Mouse (Mus musculus) monocyte, adult 5-6 weeks (primary cell): ENCODE results near the gene Scaf1. TPM values are rescaled to one million over a fixed set of nuclear protein-coding genes. Genes with fewer than 3 reads are reported as not detected.

Experiments
- ATAC-seq: fragments of 153-309, 156-312 bp; replicated peaks from 2 replicates; pipeline ENCODE4 v1.8.0; 2017; ENCODE audit warnings: mild to moderate bottlenecking; ENCODE audit not compliant: low TSS enrichment, insufficient number of reproducible peaks, severe bottlenecking, poor library complexity, low FRiP score
- total RNA-seq: library from RNA; stranded (forward); fragments of 200-1000, 200-491, 200-594 nt; gene quantifications from 3 replicates; pipeline ENCODE4 v1.2.3, GENCODE M21; 2017

Scaf1 gene
- total RNA-seq, 1 experiment from 2014 or later = 15.3 TPM

- peak; percentile 7; the same call in 1 of the 2 replicates for ATAC-seq
These were observed 18.2 kb downstream of the Scaf1 start for GRCm38 (mm10) chr7:44997940-44998428.

- peak; percentile 88 for ATAC-seq
These were observed 18.8 kb downstream of the Scaf1 start, which contains the start of gene Irf3 for GRCm38 (mm10) chr7:44997231-44997939. Gene Irf3 (plus strand): TSS chr7:44997648.

GRCm38 (mm10) chr7:44996672-44997071, 19.5 kb downstream of the Scaf1 start:
- no peak for ATAC-seq

GRCm38 (mm10) chr7:44986879-44987718, 29.1 kb downstream of the Scaf1 start:
- no peak for ATAC-seq

GRCm38 (mm10) chr7:44986192-44986878, 29.8 kb downstream of the Scaf1 start, which contains the start of gene Prmt1:
Gene Prmt1 (minus strand): TSS chr7:44986568.
- peak; percentile 88 for ATAC-seq

- ATAC-seq = no peak
These were observed 30.5 kb downstream of the Scaf1 start for GRCm38 (mm10) chr7:44985595-44986191.

GRCm38 (mm10) chr7:44984833-44985164, 31.4 kb downstream of the Scaf1 start:
- ATAC-seq = no peak

- no peak for ATAC-seq
These were observed 32.0 kb downstream of the Scaf1 start for GRCm38 (mm10) chr7:44983944-44984832.

- 0 out of 2 replicates have a peak, but pooled peaks have one; percentile 40 for ATAC-seq
These were observed 33.1 kb downstream of the Scaf1 start for GRCm38 (mm10) chr7:44983085-44983484.

- ATAC-seq = no peak
These were observed 34.6 kb downstream of the Scaf1 start for GRCm38 (mm10) chr7:44981539-44981938.

GRCm38 (mm10) chr7:44978300-44978699, 37.9 kb downstream of the Scaf1 start:
- no peak for ATAC-seq

GRCm38 (mm10) chr7:44975117-44975419, 41.1 kb downstream of the Scaf1 start:
- no peak for ATAC-seq

GRCm38 (mm10) chr7:44974383-44975116, 41.6 kb downstream of the Scaf1 start, which contains the start of gene Cpt1c:
Gene Cpt1c (minus strand): TSS chr7:44974851.
- no peak for ATAC-seq

- ATAC-seq = no peak
These were observed 42.6 kb downstream of the Scaf1 start for GRCm38 (mm10) chr7:44973415-44974130.

GRCm38 (mm10) chr7:44971142-44971541, 45.0 kb downstream of the Scaf1 start:
- ATAC-seq = no peak

GRCm38 (mm10) chr7:44970231-44970691, 45.9 kb downstream of the Scaf1 start:
- ATAC-seq = peak; percentile 73

- no peak for ATAC-seq
These were observed 49.5 kb downstream of the Scaf1 start for GRCm38 (mm10) chr7:44966638-44967037.
